Mouse (Mus musculus): ENCODE data around the gene Rfxank.

The Rfxank gene

GRCm38 (mm10) chr8:70129309-70129952 lies 9.5 kb downstream of the Rfxank start:
- TF ChIP-seq GATA4 (IDR thresholded peaks at IDR 0.05; ENCODE audit: insufficient replicate concordance, low read length): no peak

GRCm38 (mm10) chr8:70128435-70128834 lies 10.5 kb downstream of the Rfxank start:
- no peak for TF ChIP-seq GATA4 (IDR thresholded peaks at IDR 0.05; ENCODE audit: insufficient replicate concordance, low read length)

- no peak for TF ChIP-seq GATA4 (IDR thresholded peaks at IDR 0.05; ENCODE audit: insufficient replicate concordance, low read length)
These were observed 14.0 kb downstream of the Rfxank start for GRCm38 (mm10) chr8:70124992-70125391.

GRCm38 (mm10) chr8:70122863-70123262 lies 16.1 kb downstream of the Rfxank start:
- no peak for TF ChIP-seq GATA4 (IDR thresholded peaks at IDR 0.05; ENCODE audit: insufficient replicate concordance, low read length)

GRCm38 (mm10) chr8:70120667-70121066 lies 18.3 kb downstream of the Rfxank start, which contains the start of gene Ncan:
Gene Ncan, minus strand, starts transcription at chr8:70120873.
- no peak for TF ChIP-seq GATA4 (IDR thresholded peaks at IDR 0.05; ENCODE audit: insufficient replicate concordance, low read length)

GRCm38 (mm10) chr8:70118726-70119700 lies 19.9 kb downstream of the Rfxank start:
- no peak for TF ChIP-seq GATA4 (IDR thresholded peaks at IDR 0.05; ENCODE audit: insufficient replicate concordance, low read length)

GRCm38 (mm10) chr8:70117611-70118010 lies 21.3 kb downstream of the Rfxank start:
- TF ChIP-seq GATA4 (IDR thresholded peaks at IDR 0.05; ENCODE audit: insufficient replicate concordance, low read length): no peak

GRCm38 (mm10) chr8:70114892-70115291 lies 24.1 kb downstream of the Rfxank start:
- no peak for TF ChIP-seq GATA4 (IDR thresholded peaks at IDR 0.05; ENCODE audit: insufficient replicate concordance, low read length)

GRCm38 (mm10) chr8:70114488-70114887 lies 24.5 kb downstream of the Rfxank start:
- no peak for TF ChIP-seq GATA4 (IDR thresholded peaks at IDR 0.05; ENCODE audit: insufficient replicate concordance, low read length)

GRCm38 (mm10) chr8:70112401-70113016 lies 26.4 kb downstream of the Rfxank start:
- no peak for TF ChIP-seq GATA4 (IDR thresholded peaks at IDR 0.05; ENCODE audit: insufficient replicate concordance, low read length)

GRCm38 (mm10) chr8:70111192-70111795 lies 27.7 kb downstream of the Rfxank start:
- no peak for TF ChIP-seq GATA4 (IDR thresholded peaks at IDR 0.05; ENCODE audit: insufficient replicate concordance, low read length)

- no peak for TF ChIP-seq GATA4 (IDR thresholded peaks at IDR 0.05; ENCODE audit: insufficient replicate concordance, low read length)
These were observed 28.5 kb downstream of the Rfxank start for GRCm38 (mm10) chr8:70110451-70110850.

GRCm38 (mm10) chr8:70104922-70105321 lies 34.0 kb downstream of the Rfxank start:
- no peak for TF ChIP-seq GATA4 (IDR thresholded peaks at IDR 0.05; ENCODE audit: insufficient replicate concordance, low read length)

GRCm38 (mm10) chr8:70104506-70104905 lies 34.4 kb downstream of the Rfxank start:
- TF ChIP-seq GATA4 (IDR thresholded peaks at IDR 0.05; ENCODE audit: insufficient replicate concordance, low read length): no peak

- no peak for TF ChIP-seq GATA4 (IDR thresholded peaks at IDR 0.05; ENCODE audit: insufficient replicate concordance, low read length)
These were observed 38.7 kb downstream of the Rfxank start for GRCm38 (mm10) chr8:70100241-70100640.
